Mouse (Mus musculus) forebrain, embryonic 10.5 days (tissue): ENCODE measurements around the gene Gcn1l1. TPM values are rescaled to one million over a fixed set of nuclear protein-coding genes. Genes with fewer than 3 reads are reported as not detected.
"Not testable (repeated sequence)": the region's sequence is repeated elsewhere in the genome, so short reads cannot be mapped to it uniquely, and the experiment has no call there.

Source experiments
- DNase-seq: peaks from one replicate; pipeline ENCODE4 v3.0.0-alpha.2; 2017; ENCODE audit warnings: low spot score; ENCODE audit errors: extremely low spot score
- H3K27ac ChIP-seq: fragments of 300-500 bp; sonication (generic); 2 replicates; pipeline ENCODE4 v1.5.1; 2016; ENCODE audit warnings: mild to moderate bottlenecking
- H3K27me3 ChIP-seq: fragments of 300-500 bp; sonication (generic); 2 replicates; pipeline ENCODE4 v1.6.1; 2016; ENCODE audit warnings: mild to moderate bottlenecking; ENCODE audit not compliant: poor library complexity, severe bottlenecking
- H3K36me3 ChIP-seq: fragments of 300-500 bp; sonication (generic); replicated peaks from 2 replicates; pipeline ENCODE4 v1.6.1; 2016; ENCODE audit warnings: mild to moderate bottlenecking, moderate library complexity
- H3K4me1 ChIP-seq: fragments of 300-500 bp; sonication (generic); 2 replicates; pipeline ENCODE4 v1.6.1; 2016
- H3K4me3 ChIP-seq: fragments of 300-500 bp; sonication (generic); 2 replicates; pipeline ENCODE4 v1.5.1; 2016; ENCODE audit warnings: mild to moderate bottlenecking, moderate library complexity
- H3K9me3 ChIP-seq: fragments of 300-500 bp; sonication (generic); 2 replicates; pipeline ENCODE4 v1.6.1; 2016; ENCODE audit warnings: mild to moderate bottlenecking, moderate library complexity
- WGBS: fragments of 180-500 bp; shearing (Covaris S2); methylation state at CpG from one replicate; pipeline ENCODE4 v1.1.7; 2016; 5-methylcytosine and 5-hydroxymethylcytosine counted together
- polyA plus RNA-seq: library from polyadenylated mRNA; unstranded; fragments of >200 nt; fragmentation: Nextera tagmentation; extraction: Ambion mirVana; gene quantifications from 2 replicates; pipeline ENCODE4 v1.2.1, GENCODE M21; 2016

Gcn1l1 gene
- polyA plus RNA-seq: 64.9 and 66.1 TPM in 2 replicates

- Histone ChIP-seq H3K4me3 (peak within 1 kb of the TSS; percentile 97), H3K36me3 (peaks cover 57% of the 10 kb centered on the region), H3K4me1 (peaks cover 85% of the 10 kb centered on the region), H3K9me3 (no peaks in the 10 kb centered on the region), H3K27me3 (no peaks in the 10 kb centered on the region), H3K27ac (peak within 1 kb of the TSS; percentile 92)
- 3% methylated on average over 55 of the region's 55 CpGs for WGBS
- peak; percentile 78 for DNase-seq
These were observed at the start of gene Gcn1l1 for GRCm38 (mm10) chr5:115564737-115565393. TSS of gene Gcn1l1 (plus strand) at chr5:115565254.

GRCm38 (mm10) chr5:115516081-115516907, 48.8 kb upstream of the Gcn1l1 start:
- no peak for DNase-seq
- peak overlapping the region; percentile 66 for H3K27ac ChIP-seq
- peaks cover 50% of the 10 kb centered on the region for H3K4me1 ChIP-seq
- WGBS: 86% methylated on average over 32 of the region's 32 CpGs
- no peaks in the 10 kb centered on the region for H3K27me3 ChIP-seq
- no peaks in the 10 kb centered on the region for H3K9me3 ChIP-seq
- H3K4me3 ChIP-seq: no peak overlapping the region
- H3K36me3 ChIP-seq: peaks cover 38% of the 10 kb centered on the region

GRCm38 (mm10) chr5:115516908-115517307, 48.1 kb upstream of the Gcn1l1 start:
- H3K9me3 ChIP-seq: no peaks in the 10 kb centered on the region
- H3K36me3 ChIP-seq: peaks cover 37% of the 10 kb centered on the region
- H3K4me3 ChIP-seq: no peak overlapping the region
- H3K27me3 ChIP-seq: no peaks in the 10 kb centered on the region
- peaks cover 53% of the 10 kb centered on the region for H3K4me1 ChIP-seq
- DNase-seq: no peak
- WGBS: 92% methylated on average over 7 of the region's 7 CpGs
- no peak overlapping the region for H3K27ac ChIP-seq

- no peaks in the 10 kb centered on the region for H3K27me3 ChIP-seq
- peaks cover 33% of the 10 kb centered on the region for H3K36me3 ChIP-seq
- H3K9me3 ChIP-seq: no peaks in the 10 kb centered on the region
- no peak for DNase-seq
- H3K4me1 ChIP-seq: peaks cover 56% of the 10 kb centered on the region
- no peak overlapping the region for H3K27ac ChIP-seq
- no peak overlapping the region for H3K4me3 ChIP-seq
- 95% methylated on average over 9 of the region's 9 CpGs for WGBS
These were observed 47.6 kb upstream of the Gcn1l1 start for GRCm38 (mm10) chr5:115517501-115517900.

- WGBS: 97% methylated on average over 8 of the region's 8 CpGs
- not testable (repeated sequence) for H3K9me3 ChIP-seq, H3K27me3 ChIP-seq, H3K27ac ChIP-seq, DNase-seq, H3K4me3 ChIP-seq
- Histone ChIP-seq H3K36me3 (peaks cover 33% of the 10 kb centered on the region), H3K4me1 (peaks cover 63% of the 10 kb centered on the region)
These were observed 46.8 kb upstream of the Gcn1l1 start for GRCm38 (mm10) chr5:115518214-115518613.

- Histone ChIP-seq H3K36me3 (peaks cover 28% of the 10 kb centered on the region), H3K4me3 (0 out of 2 replicates have a peak overlapping the region, but pooled peaks have one; percentile 1), H3K9me3 (no peaks in the 10 kb centered on the region), H3K4me1 (peaks cover 66% of the 10 kb centered on the region), H3K27me3 (no peaks in the 10 kb centered on the region), H3K27ac (peak overlapping the region; percentile 69)
- DNase-seq: no peak
- WGBS: 74% methylated on average over 21 of the region's 21 CpGs
These were observed 44.7 kb upstream of the Gcn1l1 start for GRCm38 (mm10) chr5:115520325-115520869.

GRCm38 (mm10) chr5:115521553-115522461, 43.2 kb upstream of the Gcn1l1 start:
- Histone ChIP-seq H3K36me3 (peaks cover 15% of the 10 kb centered on the region), H3K4me3 (no peak overlapping the region), H3K27ac (peak overlapping the region; percentile 69), H3K4me1 (peaks cover 69% of the 10 kb centered on the region), H3K27me3 (no peaks in the 10 kb centered on the region), H3K9me3 (no peaks in the 10 kb centered on the region)
- DNase-seq: no peak
- 66% methylated on average over 21 of the region's 21 CpGs for WGBS

GRCm38 (mm10) chr5:115522531-115522930, 42.5 kb upstream of the Gcn1l1 start:
- Histone ChIP-seq H3K4me3 (no peak overlapping the region), H3K27ac (peak overlapping the region; percentile 81), H3K36me3 (peaks cover 8% of the 10 kb centered on the region), H3K4me1 (peaks cover 71% of the 10 kb centered on the region), H3K9me3 (no peaks in the 10 kb centered on the region), H3K27me3 (no peaks in the 10 kb centered on the region)
- DNase-seq: no peak
- 83% methylated on average over 4 of the region's 4 CpGs for WGBS

- Histone ChIP-seq H3K4me3 (no peak overlapping the region), H3K27me3 (no peaks in the 10 kb centered on the region), H3K36me3 (peaks cover 6% of the 10 kb centered on the region; the same call in 1 of the 2 replicates), H3K9me3 (no peaks in the 10 kb centered on the region), H3K27ac (peak overlapping the region; percentile 81), H3K4me1 (peaks cover 74% of the 10 kb centered on the region)
- WGBS: 78% methylated on average over 15 of the region's 15 CpGs
- DNase-seq: no peak
These were observed 42.0 kb upstream of the Gcn1l1 start for GRCm38 (mm10) chr5:115522981-115523499.

GRCm38 (mm10) chr5:115523971-115524370, 41.1 kb upstream of the Gcn1l1 start:
- WGBS: 5% methylated on average over 15 of the region's 15 CpGs

GRCm38 (mm10) chr5:115524471-115524870, 40.6 kb upstream of the Gcn1l1 start:
- peak overlapping the region; percentile 81 for H3K27ac ChIP-seq
- peak overlapping the region; percentile 18; the same call in 1 of the 2 replicates for H3K4me3 ChIP-seq
- WGBS: 48% methylated on average over 12 of the region's 12 CpGs
- no peaks in the 10 kb centered on the region for H3K27me3 ChIP-seq
- DNase-seq: no peak
- peaks cover 87% of the 10 kb centered on the region for H3K4me1 ChIP-seq
- 0 out of 2 replicates have a peak, but pooled peaks cover 3% of the 10 kb centered on the region for H3K36me3 ChIP-seq
- no peaks in the 10 kb centered on the region for H3K9me3 ChIP-seq

More at GRCm38 (mm10) chr5:115523971-115524370, 41.1 kb upstream of the Gcn1l1 start:
- no peaks in the 10 kb centered on the region for H3K27me3 ChIP-seq
- H3K36me3 ChIP-seq: 0 out of 2 replicates have a peak, but pooled peaks cover 3% of the 10 kb centered on the region
- peak overlapping the region; percentile 81 for H3K27ac ChIP-seq
- peak; percentile 60 for DNase-seq
- H3K9me3 ChIP-seq: no peaks in the 10 kb centered on the region
- H3K4me3 ChIP-seq: peak overlapping the region; percentile 30
- peaks cover 82% of the 10 kb centered on the region for H3K4me1 ChIP-seq

- DNase-seq: no peak
- Histone ChIP-seq H3K4me3 (no peak overlapping the region), H3K9me3 (no peaks in the 10 kb centered on the region), H3K27ac (peak overlapping the region; percentile 56), H3K27me3 (no peaks in the 10 kb centered on the region), H3K4me1 (peaks cover 91% of the 10 kb centered on the region), H3K36me3 (0 out of 2 replicates have a peak, but pooled peaks cover 3% of the 10 kb centered on the region)
- 97% methylated on average over 4 of the region's 4 CpGs for WGBS
These were observed 39.6 kb upstream of the Gcn1l1 start for GRCm38 (mm10) chr5:115525416-115525815.
